Mouse (Mus musculus) limb, embryonic 12.5 days (tissue): ENCODE measurements at regions not wholly inside any gene's neighbourhood (a gene's known extent, or its start where the extent isn't known, plus 50 kb on each side); places are given as distances from the start of the nearest gene placed in this dataset.

Experiments used
- ATAC-seq: fragments of 200-750 bp; cut with Nextera tagmentation; 2 replicates; pipeline ENCODE4 v1.8.0; 2017; ENCODE audit warnings: low read depth, moderate TSS enrichment; ENCODE audit not compliant: insufficient number of reproducible peaks, insufficient read depth, low FRiP score, low TSS enrichment
- H3K27ac ChIP-seq: fragments of 300-500 bp; sonication (generic); 2 replicates; pipeline ENCODE4 v1.5.1; 2016; ENCODE audit warnings: mild to moderate bottlenecking, moderate library complexity
- H3K27me3 ChIP-seq: fragments of 300-500 bp; sonication (generic); 2 replicates; pipeline ENCODE4 v1.6.1; 2016; ENCODE audit warnings: mild to moderate bottlenecking, moderate library complexity
- H3K36me3 ChIP-seq: fragments of 300-500 bp; sonication (generic); 2 replicates; pipeline ENCODE4 v1.6.1; 2016; ENCODE audit warnings: mild to moderate bottlenecking, moderate library complexity
- H3K4me1 ChIP-seq: fragments of 300-500 bp; sonication (generic); replicated peaks from 2 replicates; pipeline ENCODE4 v1.6.1; 2016
- H3K4me2 ChIP-seq: fragments of 300-500 bp; sonication (generic); 2 replicates; pipeline ENCODE4 v1.6.1; 2016; ENCODE audit warnings: mild to moderate bottlenecking, moderate library complexity
- H3K4me3 ChIP-seq: fragments of 300-500 bp; sonication (generic); replicated peaks from 2 replicates; pipeline ENCODE4 v1.5.1; 2016; ENCODE audit warnings: mild to moderate bottlenecking
- H3K9ac ChIP-seq: fragments of 300-500 bp; sonication (generic); replicated peaks from 2 replicates; pipeline ENCODE4 v1.6.1; 2016; ENCODE audit warnings: mild to moderate bottlenecking, moderate library complexity
- H3K9me3 ChIP-seq: fragments of 300-500 bp; sonication (generic); 2 replicates; pipeline ENCODE4 v1.6.1; 2016; ENCODE audit warnings: mild to moderate bottlenecking, moderate library complexity
- WGBS: fragments of 180-500 bp; shearing (Covaris S2); methylation state at CpG from one replicate; pipeline ENCODE4 v1.1.7; 2016; 5-methylcytosine and 5-hydroxymethylcytosine counted together

- Histone ChIP-seq H3K27me3 (no peaks in the 10 kb centered on the region), H3K36me3 (no peaks in the 10 kb centered on the region), H3K4me1 (peaks cover 4% of the 10 kb centered on the region; the same call in 1 of the 2 replicates), H3K4me2 (no peak overlapping the region), H3K4me3 (no peak overlapping the region), H3K27ac (no peak overlapping the region), H3K9ac (no peak overlapping the region), H3K9me3 (no peaks in the 10 kb centered on the region)
- 64% methylated on average over 2 of the region's 2 CpGs for WGBS
- no peak for ATAC-seq
Measured at GRCm38 (mm10) chr10:111723885-111724284, 217.8 kb downstream of the Phlda1 start.

GRCm38 (mm10) chr10:111724574-111725414 is 218.7 kb downstream of the Phlda1 start:
- Histone ChIP-seq H3K4me3 (no peak overlapping the region), H3K4me1 (peaks cover 4% of the 10 kb centered on the region; the same call in 1 of the 2 replicates), H3K36me3 (no peaks in the 10 kb centered on the region), H3K27me3 (no peaks in the 10 kb centered on the region), H3K9ac (no peak overlapping the region), H3K27ac (no peak overlapping the region), H3K9me3 (no peaks in the 10 kb centered on the region), H3K4me2 (no peak overlapping the region)
- 60% methylated on average over 7 of the region's 7 CpGs for WGBS
- peak; percentile 53; the same call in 1 of the 2 replicates for ATAC-seq

- H3K4me3 ChIP-seq: no peak overlapping the region
- no peak overlapping the region for H3K4me2 ChIP-seq
- WGBS: 64% methylated on average over 3 of the region's 3 CpGs
- no peak overlapping the region for H3K9ac ChIP-seq
- H3K27ac ChIP-seq: no peak overlapping the region
- H3K4me1 ChIP-seq: peaks cover 4% of the 10 kb centered on the region; the same call in 1 of the 2 replicates
- no peaks in the 10 kb centered on the region for H3K36me3 ChIP-seq
- no peaks in the 10 kb centered on the region for H3K9me3 ChIP-seq
- ATAC-seq: no peak
- no peaks in the 10 kb centered on the region for H3K27me3 ChIP-seq
Measured at GRCm38 (mm10) chr10:111736026-111736425, 229.9 kb downstream of the Phlda1 start.

GRCm38 (mm10) chr10:111739471-111740138 is 232.9 kb upstream of the Krr1 start:
- ATAC-seq: no peak
- Histone ChIP-seq H3K36me3 (no peaks in the 10 kb centered on the region), H3K27ac (no peak overlapping the region), H3K4me1 (peaks cover 4% of the 10 kb centered on the region; the same call in 1 of the 2 replicates), H3K4me3 (no peak overlapping the region), H3K9ac (no peak overlapping the region), H3K27me3 (no peaks in the 10 kb centered on the region), H3K9me3 (no peaks in the 10 kb centered on the region), H3K4me2 (no peak overlapping the region)
- WGBS: 25% methylated on average over 5 of the region's 5 CpGs

GRCm38 (mm10) chr10:111740586-111741265 is 231.7 kb upstream of the Krr1 start:
- Histone ChIP-seq H3K4me2 (no peak overlapping the region), H3K4me1 (peaks cover 4% of the 10 kb centered on the region; the same call in 1 of the 2 replicates), H3K9me3 (no peaks in the 10 kb centered on the region), H3K36me3 (no peaks in the 10 kb centered on the region), H3K4me3 (no peak overlapping the region), H3K27ac (no peak overlapping the region), H3K27me3 (no peaks in the 10 kb centered on the region), H3K9ac (no peak overlapping the region)
- no peak for ATAC-seq
- WGBS: 77% methylated on average over 9 of the region's 9 CpGs

GRCm38 (mm10) chr10:111741301-111741945 is 231.0 kb upstream of the Krr1 start:
- Histone ChIP-seq H3K9ac (no peak overlapping the region), H3K36me3 (no peaks in the 10 kb centered on the region), H3K9me3 (no peaks in the 10 kb centered on the region), H3K27me3 (no peaks in the 10 kb centered on the region), H3K27ac (no peak overlapping the region), H3K4me1 (0 out of 2 replicates have a peak, but pooled peaks cover 4% of the 10 kb centered on the region), H3K4me3 (no peak overlapping the region), H3K4me2 (no peak overlapping the region)
- 88% methylated on average over 5 of the region's 5 CpGs for WGBS
- ATAC-seq: no peak

GRCm38 (mm10) chr10:111743291-111743690 is 229.2 kb upstream of the Krr1 start:
- no peak for ATAC-seq
- Histone ChIP-seq H3K27ac (no peak overlapping the region), H3K36me3 (no peaks in the 10 kb centered on the region), H3K4me2 (no peak overlapping the region), H3K9ac (no peak overlapping the region), H3K4me1 (0 out of 2 replicates have a peak, but pooled peaks cover 4% of the 10 kb centered on the region), H3K9me3 (no peaks in the 10 kb centered on the region), H3K27me3 (no peaks in the 10 kb centered on the region), H3K4me3 (no peak overlapping the region)
- WGBS: 86% methylated on average over 9 of the region's 9 CpGs

- no peaks in the 10 kb centered on the region for H3K36me3 ChIP-seq
- no peak overlapping the region for H3K4me3 ChIP-seq
- 84% methylated on average over 3 of the region's 3 CpGs for WGBS
- H3K27me3 ChIP-seq: no peaks in the 10 kb centered on the region
- ATAC-seq: no peak
- H3K27ac ChIP-seq: no peak overlapping the region
- H3K4me2 ChIP-seq: no peak overlapping the region
- no peaks in the 10 kb centered on the region for H3K4me1 ChIP-seq
- no peak overlapping the region for H3K9ac ChIP-seq
- H3K9me3 ChIP-seq: no peaks in the 10 kb centered on the region
Measured at GRCm38 (mm10) chr10:111745116-111745515, 227.3 kb upstream of the Krr1 start.

- Histone ChIP-seq H3K4me3 (no peak overlapping the region), H3K36me3 (no peaks in the 10 kb centered on the region), H3K9me3 (no peaks in the 10 kb centered on the region), H3K27me3 (no peaks in the 10 kb centered on the region), H3K4me2 (no peak overlapping the region), H3K27ac (no peak overlapping the region), H3K9ac (no peak overlapping the region), H3K4me1 (no peaks in the 10 kb centered on the region)
- WGBS: 73% methylated on average over 12 of the region's 12 CpGs
- peak; percentile 43; the same call in 1 of the 2 replicates for ATAC-seq
Measured at GRCm38 (mm10) chr10:111746067-111746878, 226.2 kb upstream of the Krr1 start.

GRCm38 (mm10) chr10:111746879-111747477 is 225.5 kb upstream of the Krr1 start:
- H3K27me3 ChIP-seq: no peaks in the 10 kb centered on the region
- no peak overlapping the region for H3K9ac ChIP-seq
- no peak overlapping the region for H3K4me2 ChIP-seq
- ATAC-seq: peak; percentile 70; the same call in 1 of the 2 replicates
- no peak overlapping the region for H3K27ac ChIP-seq
- no peaks in the 10 kb centered on the region for H3K9me3 ChIP-seq
- no peak overlapping the region for H3K4me3 ChIP-seq
- no peaks in the 10 kb centered on the region for H3K4me1 ChIP-seq
- 77% methylated on average over 6 of the region's 6 CpGs for WGBS
- no peaks in the 10 kb centered on the region for H3K36me3 ChIP-seq
